Mouse (Mus musculus): ENCODE measurements around the gene Fndc3a.

Gene Fndc3a

DNA sequence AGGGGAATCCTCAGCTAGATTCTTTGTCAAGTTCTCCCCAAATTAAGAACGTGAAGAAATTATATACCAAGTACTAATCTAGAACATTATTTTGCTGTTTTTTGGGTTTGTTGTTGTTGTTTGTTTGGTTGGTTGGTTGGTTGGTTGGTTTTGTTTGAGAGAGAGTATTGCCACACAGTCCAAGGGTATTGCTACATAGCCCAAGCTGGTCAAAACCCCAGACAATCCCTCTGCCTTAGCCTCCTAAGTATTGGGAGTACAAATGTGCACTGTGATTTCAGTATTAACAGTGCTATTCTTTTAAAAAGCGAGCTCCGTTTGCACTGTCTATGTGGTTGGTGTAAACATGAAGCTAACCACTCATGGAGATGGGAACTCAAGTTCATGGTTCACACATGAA lies 37.9 kb downstream of the Fndc3a start:
- no peak for DNase-seq (ENCODE audit: low read depth, low spot score)

DNA sequence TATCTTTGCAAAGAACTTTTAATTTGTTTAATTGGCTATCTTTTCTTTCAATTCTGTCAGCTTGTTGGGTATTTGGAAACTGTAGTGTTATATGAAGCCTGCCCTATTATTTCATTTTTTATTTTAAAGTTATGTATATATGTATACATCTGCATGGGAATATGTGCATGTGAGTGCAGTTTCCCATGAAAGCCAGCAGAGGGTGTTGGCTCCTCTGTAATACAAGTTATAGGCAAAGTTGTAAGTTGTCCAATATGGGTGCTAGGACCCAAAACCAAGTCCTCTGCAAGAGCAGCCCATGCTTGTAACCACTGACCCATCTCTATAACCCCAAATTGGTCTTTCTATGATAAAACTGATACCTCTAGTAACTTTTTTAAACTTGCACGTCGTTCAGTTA lies 38.8 kb downstream of the Fndc3a start:
- no peak for DNase-seq (ENCODE audit: low read depth, low spot score)

DNA sequence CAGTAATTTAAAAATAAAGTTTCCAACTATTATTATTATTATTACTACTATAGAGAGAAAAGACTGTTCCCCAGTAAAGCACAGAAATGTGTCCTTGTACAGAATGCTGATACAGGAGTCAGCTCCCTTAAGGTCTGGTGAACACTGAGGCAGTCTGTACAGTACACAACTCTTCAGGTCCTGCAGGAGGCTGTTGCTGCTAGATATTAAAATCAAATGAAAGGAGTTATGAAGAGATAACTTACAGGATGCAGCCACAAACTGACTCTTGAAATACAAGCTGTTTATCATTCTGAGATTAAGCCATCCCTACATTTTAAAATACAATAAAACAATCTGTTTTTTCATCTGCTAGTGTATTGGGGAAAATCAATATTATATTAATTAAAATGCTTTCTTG lies 60.5 kb downstream of the Fndc3a start:
- no peak for DNase-seq (ENCODE audit: low read depth, low spot score)

DNA sequence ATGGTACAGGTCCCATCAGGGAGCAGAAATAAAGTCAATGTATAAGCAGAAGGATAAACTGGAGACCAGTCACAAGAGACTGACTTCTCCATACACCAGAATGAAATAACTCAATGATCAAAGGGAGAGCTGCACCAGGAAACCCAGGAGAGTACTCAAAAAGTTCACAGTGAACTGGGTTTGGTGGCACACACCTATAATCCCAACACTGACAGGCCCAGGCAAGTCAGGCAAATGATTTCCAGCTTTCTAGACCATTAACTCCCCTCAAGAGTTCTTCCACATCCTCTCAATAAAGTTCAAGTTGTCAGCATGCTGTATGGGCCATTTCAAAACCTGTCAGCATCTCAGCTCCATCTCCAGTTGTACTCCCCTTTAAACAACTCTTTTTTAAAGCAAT lies 64.3 kb downstream of the Fndc3a start:
- no peak for DNase-seq (ENCODE audit: low read depth, low spot score)

DNA sequence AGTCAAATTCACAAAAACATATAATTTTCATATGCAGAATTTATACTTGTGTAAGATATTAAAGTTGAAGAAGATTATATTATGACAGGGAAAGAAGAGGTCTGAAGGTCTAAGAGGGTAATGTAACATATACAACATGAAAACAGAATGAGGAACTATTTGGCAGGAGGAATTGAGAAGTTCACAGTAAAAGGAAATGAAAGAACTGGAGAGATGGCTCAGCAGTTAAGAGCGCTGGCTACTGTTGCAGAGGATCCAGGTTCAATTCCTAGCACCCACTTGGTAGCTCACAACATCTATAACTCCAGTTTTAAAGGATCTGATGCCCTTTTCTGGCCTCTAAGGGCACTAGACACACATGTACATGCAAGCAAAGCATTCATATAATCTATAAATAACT lies 65.2 kb downstream of the Fndc3a start:
- no peak for DNase-seq (ENCODE audit: low read depth, low spot score)

DNA sequence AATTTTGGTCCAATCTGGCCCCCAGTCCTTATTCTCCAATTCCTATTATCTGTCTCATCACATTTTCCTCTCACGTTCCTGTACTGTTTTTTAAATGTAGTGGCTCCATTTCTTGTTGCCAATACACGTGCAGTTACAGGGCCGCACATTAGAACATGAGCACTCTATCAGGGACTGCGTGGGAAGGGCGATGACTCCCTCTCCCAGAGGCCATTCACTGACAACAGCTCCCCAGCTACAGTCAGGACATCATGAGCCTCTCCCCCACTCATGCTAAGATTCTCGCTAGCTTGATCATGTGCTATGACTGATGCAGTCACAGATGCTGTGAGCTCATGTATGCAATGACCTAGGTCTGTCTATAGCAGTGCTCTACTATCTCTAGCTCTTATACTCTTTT lies 71.3 kb downstream of the Fndc3a start:
- no peak for DNase-seq (ENCODE audit: low read depth, low spot score)

DNA sequence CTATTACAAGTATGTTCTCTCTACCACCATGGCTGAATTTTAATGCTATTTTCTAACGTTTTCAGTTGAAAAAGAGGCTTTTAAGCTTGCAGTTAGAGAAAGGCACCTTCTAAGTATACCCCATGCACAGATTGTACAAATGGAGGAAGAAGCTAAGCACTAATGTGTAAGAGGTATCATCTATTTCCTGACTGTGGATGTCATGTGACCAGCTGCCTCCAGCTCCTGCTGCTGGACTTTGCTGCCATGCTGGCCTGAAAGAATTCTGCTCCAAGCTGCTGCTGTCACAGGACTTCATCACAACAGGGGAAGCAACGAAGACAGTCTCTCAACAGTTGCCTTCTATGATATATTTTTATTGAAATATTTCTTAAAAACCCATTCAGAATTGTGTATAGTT lies 76.2 kb downstream of the Fndc3a start:
- DNase-seq (ENCODE audit: low read depth, low spot score) = no peak

DNA sequence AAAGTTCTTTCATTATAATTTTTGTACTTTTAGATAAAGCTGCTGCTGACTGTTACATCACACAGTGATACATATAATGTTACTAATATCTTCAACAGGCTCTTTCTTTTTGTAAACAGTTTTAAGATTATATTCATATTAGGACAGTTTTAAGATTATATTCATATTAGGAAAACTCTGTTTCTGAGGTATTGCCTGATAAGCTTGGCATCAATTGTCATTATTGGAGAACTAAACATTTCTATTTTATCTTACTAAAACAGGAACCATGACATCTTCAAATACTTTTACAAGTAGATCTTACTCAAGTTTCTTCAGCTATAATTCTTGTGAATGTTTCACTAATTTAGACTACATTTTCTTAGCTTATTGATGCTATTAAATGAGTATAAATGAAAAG lies 84.4 kb downstream of the Fndc3a start:
- no peak for DNase-seq (ENCODE audit: low read depth, low spot score)

DNA sequence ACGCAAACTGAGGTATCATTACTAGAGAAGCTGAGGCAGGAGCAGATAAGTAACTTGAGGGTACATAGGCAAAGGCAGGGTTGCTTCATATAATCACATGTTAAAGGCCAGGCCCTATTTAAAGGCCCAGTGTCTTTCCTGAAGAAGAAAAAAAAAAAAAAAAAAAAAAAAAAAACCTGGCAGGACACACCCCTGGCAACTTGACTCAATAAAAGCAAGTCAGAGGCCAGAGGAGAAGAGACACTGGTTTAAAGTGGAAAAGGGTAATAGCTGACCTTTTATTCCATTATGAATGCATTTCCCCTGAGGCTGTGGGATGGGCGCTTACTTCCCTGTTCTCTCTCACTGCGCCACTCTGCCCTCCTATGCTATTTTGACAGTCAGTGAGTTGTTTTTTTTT lies 105.7 kb downstream of the Fndc3a start:
- DNase-seq (ENCODE audit: low read depth, low spot score) = no peak

DNA sequence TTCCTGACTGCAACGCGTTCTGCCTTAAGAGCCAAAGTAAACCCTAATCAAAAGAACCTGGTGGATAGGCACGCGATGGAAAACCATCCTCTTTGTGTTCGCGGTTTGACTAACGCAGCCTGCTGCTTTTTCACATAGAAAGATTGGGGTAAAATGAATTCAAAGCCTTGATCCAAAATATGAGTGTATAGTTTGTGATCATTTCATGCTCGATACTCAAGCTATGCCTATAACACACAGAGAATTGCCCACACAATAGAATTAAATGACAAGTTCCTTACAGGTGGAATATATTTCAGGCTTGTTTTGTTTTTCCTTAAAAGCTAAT lies 106.6 kb downstream of the Fndc3a start:
- no peak for DNase-seq (ENCODE audit: low read depth, low spot score)

DNA sequence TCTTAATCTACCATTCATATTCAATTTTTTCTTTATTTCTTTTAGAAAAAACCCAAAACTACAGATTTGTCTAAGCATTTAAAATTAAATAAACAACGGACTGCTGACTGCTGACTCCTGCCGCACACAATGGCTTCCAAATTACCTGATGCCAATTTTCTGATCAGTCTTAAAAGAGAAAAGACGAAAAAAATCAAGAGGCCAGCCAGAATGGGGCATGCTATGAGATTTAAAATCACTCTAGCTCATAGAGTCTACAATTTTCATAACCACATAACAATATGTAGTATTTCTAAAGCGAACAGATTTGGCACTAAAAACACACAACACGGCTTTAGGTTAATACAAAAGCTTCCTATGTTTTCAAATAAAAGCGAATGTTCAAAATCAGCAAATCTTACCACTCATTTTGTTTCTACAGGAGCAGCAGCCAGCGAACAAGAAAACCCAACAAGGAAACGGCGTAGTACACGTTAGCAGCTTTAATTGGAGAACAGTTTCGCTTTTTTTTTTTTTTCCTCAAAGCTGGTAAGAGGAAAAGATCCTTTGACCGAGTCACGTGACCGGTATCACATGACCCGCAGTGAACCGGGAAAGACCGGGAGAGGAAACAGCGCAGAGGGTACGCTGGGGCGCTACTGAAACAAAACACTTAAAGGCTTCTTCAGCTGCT lies 107.1 kb downstream of the Fndc3a start:
- peak; percentile 91 for DNase-seq (ENCODE audit: low read depth, low spot score)

DNA sequence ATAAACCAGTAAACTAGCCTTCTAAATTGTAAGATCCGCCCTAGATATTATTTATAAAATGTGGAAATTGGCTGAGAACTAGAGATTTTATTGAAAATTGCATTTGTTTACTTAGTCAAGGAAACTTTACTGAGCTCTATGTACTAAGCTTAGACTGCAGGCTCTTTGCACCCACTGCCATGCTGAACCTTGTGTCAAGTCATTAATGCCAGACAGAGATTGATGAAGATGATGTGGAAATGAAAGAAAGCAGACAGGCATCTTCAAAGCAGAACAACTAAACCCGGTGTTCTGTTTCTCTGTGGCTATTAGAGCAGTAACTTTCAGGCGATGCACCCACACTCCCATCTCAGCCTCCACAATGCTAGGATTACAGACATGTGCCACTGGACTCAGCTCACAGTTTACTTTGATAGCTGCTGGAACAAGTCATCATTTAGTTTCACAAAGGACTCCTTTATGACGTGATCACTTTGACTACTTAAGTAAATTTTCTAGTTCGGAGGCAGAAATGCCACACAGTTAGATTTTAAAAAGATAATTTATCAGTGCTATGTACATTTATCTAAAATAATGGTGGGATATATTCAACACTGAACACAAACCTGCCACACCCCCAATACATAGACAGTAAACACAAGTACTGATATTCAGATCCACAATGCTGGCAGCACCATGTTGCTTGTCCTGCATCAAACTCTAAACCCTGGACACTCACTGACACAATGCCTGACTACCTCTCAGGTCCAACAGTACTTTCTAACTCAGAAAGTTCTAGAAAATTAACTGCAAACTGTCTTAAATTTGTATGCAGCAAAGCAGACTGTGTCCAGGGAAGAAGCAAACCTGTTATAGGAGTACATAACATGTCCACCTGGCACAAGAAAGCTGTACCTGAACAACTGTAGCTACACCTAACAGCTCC lies 108.2 kb downstream of the Fndc3a start:
- no peak for DNase-seq (ENCODE audit: low read depth, low spot score)

DNA sequence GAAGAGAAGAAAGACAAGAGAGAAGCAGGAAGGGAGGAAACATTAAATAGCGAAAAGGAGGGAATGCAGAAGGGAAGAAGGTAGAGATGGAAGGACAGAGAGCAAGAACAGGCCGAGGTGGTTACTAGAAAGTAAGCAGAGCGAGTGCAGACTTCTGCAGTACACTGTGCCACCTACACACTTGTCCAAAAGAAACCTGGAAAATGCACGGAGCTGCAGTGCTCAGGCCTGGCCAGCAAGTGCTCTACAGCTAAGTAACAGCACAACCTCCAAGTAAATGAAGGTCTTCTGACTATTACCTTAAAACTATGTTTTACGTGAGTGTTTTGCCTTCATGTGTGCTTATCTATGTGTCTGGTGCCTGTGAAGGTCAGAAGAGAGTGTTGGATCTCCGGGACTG lies 109.4 kb downstream of the Fndc3a start:
- DNase-seq (ENCODE audit: low read depth, low spot score) = no peak

DNA sequence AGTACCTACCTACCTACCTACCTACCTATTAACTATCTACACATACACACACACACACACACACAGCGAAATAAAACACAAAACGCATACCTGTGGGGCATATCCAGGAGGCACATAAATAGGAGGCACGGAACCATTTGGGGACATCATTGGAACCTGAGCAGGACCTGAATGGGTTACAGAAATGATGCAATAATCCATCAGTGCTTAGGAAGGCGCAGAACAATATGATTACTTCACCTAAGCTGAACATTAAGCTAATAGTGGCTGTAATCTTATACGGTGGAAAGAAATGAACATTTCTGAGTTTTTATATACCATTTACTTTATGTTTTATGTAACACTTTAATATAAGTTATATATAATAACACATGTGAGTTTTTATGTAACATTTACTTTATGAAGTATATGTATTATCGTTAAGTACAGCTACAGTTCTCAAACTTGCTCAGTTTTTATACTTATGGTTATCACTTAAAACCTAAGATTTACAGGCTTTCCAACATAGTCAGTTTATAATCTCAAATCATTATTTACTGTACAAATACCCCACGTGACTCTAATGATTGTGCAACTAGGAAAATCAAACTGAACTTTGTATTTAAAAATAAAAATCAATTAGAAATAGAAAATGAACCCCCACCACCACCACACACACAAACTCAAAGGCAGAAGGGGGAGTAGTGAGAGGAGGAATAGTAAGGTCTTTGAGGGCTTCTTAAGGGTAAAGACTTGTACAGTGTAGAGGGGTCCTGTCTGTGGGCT lies 110.6 kb downstream of the Fndc3a start:
- DNase-seq (ENCODE audit: low read depth, low spot score) = no peak

DNA sequence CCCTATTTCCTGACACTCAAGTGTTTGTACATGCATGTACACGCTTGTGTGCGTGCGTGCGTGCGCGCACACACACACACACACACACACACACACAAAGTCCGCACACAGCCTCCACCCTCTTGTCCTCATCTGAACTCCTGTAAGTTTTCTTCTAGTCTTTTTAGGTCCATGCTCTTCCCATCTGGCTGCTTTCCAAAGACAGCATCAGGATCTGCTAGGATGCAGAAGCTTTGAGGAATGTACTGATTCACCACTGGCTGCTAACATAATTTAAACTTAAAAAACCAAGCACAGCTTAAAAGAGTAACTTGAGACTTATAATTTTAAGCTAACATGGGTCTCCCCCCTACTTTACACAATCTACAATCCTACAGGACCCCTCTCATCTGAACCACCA lies 115.6 kb downstream of the Fndc3a start:
- DNase-seq (ENCODE audit: low read depth, low spot score) = no peak

DNA sequence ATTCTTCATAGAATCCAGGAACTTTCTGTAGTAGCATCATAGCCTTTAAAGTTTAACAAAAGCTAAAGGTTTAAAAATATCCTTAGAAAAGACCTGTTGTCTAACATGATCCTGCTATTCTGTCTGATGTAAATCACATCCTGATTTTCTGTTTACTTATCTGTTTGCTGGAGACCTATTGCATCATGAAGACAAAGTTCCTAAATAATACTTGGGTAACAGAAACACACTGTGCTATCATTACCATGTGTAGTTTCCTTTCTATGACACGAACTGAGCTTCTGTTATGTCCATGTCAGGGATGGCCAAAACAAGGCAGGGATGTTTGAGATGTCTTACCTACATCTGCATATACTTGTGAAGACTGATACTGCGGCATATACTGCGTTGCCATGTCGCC lies 120.4 kb downstream of the Fndc3a start:
- no peak for DNase-seq (ENCODE audit: low read depth, low spot score)

DNA sequence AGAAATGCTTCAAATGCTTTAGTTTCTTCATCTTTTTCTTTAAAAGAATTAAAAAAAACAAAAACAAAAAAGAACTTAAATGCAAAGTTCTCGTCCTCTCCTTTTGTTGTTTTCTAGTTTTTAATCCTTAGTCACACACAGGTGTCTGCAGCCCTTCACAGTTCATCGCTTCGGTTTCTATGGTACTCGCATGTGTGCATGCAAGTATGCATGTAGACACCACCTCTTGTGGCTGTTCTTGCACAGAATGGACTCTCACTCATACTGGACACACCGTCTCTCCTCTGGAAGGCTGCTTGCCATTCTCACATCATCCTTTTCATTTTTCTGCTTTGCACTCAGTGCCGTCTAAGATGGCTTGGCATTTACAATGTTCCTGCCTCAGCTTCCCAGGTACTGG lies 126.8 kb downstream of the Fndc3a start:
- DNase-seq (ENCODE audit: low read depth, low spot score) = no peak

DNA sequence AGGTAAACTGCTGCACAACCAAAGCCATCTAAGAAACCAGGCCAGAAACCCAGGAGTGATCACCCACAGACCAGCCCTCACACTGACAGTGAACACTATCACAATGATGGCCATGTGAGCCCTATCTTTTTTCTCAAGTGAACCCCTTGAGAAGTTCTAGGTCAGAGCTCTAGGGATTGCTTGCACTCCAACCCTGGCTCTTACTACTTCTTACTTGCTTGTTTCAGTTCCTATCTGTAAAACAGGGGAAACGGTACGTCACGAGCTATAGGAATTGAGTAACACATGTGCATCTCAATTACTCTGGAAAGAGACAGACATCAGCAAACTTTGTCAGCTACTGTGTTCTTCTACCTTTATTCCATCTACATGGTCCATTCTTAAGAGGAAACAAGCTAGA lies 128.8 kb downstream of the Fndc3a start:
- no peak for DNase-seq (ENCODE audit: low read depth, low spot score)

DNA sequence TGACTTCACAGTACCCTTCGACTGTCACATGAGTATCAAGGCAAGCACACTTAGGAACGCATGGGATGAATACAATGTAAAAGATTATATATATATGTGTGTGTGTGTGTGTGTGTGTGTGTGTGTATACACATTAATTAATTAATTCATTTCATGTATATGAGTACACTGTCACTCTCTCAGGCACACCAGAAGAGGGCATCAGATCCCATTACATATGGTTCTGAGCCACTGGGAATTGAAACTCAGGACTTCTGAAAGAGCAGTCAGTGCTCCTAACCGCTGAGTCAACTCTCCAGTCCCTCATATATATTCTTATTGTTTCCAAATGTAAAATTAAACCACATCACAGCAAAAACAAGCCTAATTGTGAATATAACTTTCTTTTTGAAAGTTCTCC lies 133.5 kb downstream of the Fndc3a start:
- no peak for DNase-seq (ENCODE audit: low read depth, low spot score)

DNA sequence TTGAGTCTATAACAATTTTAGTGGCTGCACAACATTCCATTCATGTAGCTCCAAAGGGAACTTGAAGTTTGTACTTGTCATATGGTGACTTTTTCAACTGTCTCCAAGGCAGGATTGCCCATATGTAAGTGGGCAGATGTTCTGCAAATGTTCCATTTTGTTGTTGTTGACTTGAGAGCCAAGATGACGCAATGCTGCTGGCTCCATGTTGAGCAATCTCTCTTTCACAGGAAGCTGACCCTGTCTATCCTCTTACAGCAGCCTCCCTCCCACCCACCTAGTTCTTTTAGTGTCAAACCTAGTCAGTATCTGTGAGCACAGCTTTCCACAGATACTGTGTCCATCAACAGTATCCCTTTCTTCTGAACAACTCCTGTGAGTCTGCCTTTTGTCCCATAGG lies 145.9 kb downstream of the Fndc3a start:
- DNase-seq (ENCODE audit: low read depth, low spot score) = no peak

DNA sequence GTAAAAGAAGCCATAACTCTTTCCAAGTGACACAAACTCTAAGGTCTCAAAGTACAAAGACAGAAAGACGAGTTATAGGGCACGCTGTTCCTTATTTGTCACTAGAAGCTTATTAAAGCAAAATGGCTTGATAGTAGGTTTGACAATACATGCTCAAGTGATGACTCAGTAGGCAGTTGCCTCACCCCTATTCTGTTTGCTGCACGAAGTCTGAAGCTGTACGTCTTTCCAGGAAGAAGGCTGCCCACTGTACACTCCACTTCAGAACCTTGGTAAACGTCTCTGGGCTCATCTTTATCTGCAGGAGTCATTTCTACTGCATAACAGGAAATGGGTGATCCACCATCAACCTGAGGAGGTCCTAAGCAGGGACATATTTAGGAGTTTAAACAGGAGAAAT lies 151.0 kb downstream of the Fndc3a start:
- no peak for DNase-seq (ENCODE audit: low read depth, low spot score)

DNA sequence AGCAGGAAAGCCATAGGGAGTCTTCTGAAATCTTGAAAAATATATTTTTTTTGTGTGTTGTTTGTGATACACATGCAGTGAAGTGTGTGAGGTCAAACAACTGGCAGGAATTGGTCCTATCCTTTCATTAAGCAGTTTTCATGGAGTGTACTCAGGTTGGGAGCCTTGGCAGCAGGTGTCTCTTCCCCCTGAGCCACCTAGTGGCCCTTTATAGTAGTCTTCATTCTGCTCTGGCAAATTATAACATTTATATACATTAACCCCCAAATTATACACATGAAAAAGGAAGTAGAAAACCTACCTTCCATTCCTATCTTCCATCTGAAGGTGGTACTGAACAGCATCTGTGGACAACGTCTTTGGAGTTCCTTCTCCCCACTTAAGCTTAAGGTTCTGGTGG lies 154.0 kb downstream of the Fndc3a start:
- no peak for DNase-seq (ENCODE audit: low read depth, low spot score)
